Mouse (Mus musculus) c-Kit-negative CD71-positive TER-119-positive erythroid progenitor cells, embryonic 14.5 days (primary cell): ENCODE data around the gene Manbal.

Source experiments
- DNase-seq: peaks from one replicate; pipeline ENCODE4 v3.0.0-alpha.2; 2013; ENCODE audit warnings: low read depth, low spot score

Manbal gene

GRCm38 (mm10) chr2:157434041-157434440 lies 66.6 kb downstream of the Manbal start:
- DNase-seq, result no peak

GRCm38 (mm10) chr2:157434497-157434896 lies 67.1 kb downstream of the Manbal start:
- DNase-seq, result no peak

- DNase-seq, result no peak
Observed at GRCm38 (mm10) chr2:157436496-157436895, 69.1 kb downstream of the Manbal start.

- DNase-seq, result no peak
Observed at GRCm38 (mm10) chr2:157437123-157437522, 69.7 kb downstream of the Manbal start.

GRCm38 (mm10) chr2:157441363-157441762 lies 74.0 kb downstream of the Manbal start:
- DNase-seq, result no peak
